Mouse (Mus musculus) embryonic facial prominence, embryonic 15.5 days (tissue): ENCODE measurements around the gene Abcd1. TPM values are rescaled to one million over a fixed set of nuclear protein-coding genes. Genes with fewer than 3 reads are reported as not detected.
A peak's percentile ranks its signal among the peaks of the same experiment; 100 is the strongest.

Source experiments
- ATAC-seq: fragments of 200-750 bp; cut with Nextera tagmentation; 2 replicates; pipeline ENCODE4 v1.8.0; 2017; ENCODE audit warnings: low read depth, moderate TSS enrichment; ENCODE audit not compliant: insufficient number of reproducible peaks, low FRiP score, low TSS enrichment
- H3K27ac ChIP-seq: fragments of 300-500 bp; sonication (generic); replicated peaks from 2 replicates; pipeline ENCODE4 v1.5.1; 2015; ENCODE audit warnings: mild to moderate bottlenecking, inconsistent platforms
- H3K27me3 ChIP-seq: fragments of 300-500 bp; sonication (generic); 2 replicates; pipeline ENCODE4 v1.6.1; 2015; ENCODE audit warnings: inconsistent platforms
- H3K36me3 ChIP-seq: fragments of 300-500 bp; sonication (generic); 2 replicates; pipeline ENCODE4 v1.6.1; 2015; ENCODE audit warnings: mild to moderate bottlenecking, inconsistent platforms
- H3K4me1 ChIP-seq: fragments of 300-500 bp; sonication (generic); 2 replicates; pipeline ENCODE4 v1.6.1; 2015; ENCODE audit warnings: inconsistent platforms
- H3K4me2 ChIP-seq: fragments of 300-500 bp; sonication (generic); replicated peaks from 2 replicates; pipeline ENCODE4 v1.6.1; 2015; ENCODE audit warnings: mild to moderate bottlenecking, inconsistent platforms
- H3K4me3 ChIP-seq: fragments of 300-500 bp; sonication (generic); replicated peaks from 2 replicates; pipeline ENCODE4 v1.5.1; 2015; ENCODE audit warnings: mild to moderate bottlenecking, inconsistent platforms
- H3K9ac ChIP-seq: fragments of 300-500 bp; sonication (generic); 2 replicates; pipeline ENCODE4 v1.6.1; 2015; ENCODE audit warnings: inconsistent platforms
- H3K9me3 ChIP-seq: fragments of 300-500 bp; sonication (generic); replicated peaks from 2 replicates; pipeline ENCODE4 v1.6.1; 2016; ENCODE audit warnings: inconsistent platforms
- WGBS: fragments of 180-500 bp; shearing (Covaris S2); methylation state at CpG from one replicate; pipeline ENCODE4 v1.1.7; 2015; 5-methylcytosine and 5-hydroxymethylcytosine counted together
- polyA plus RNA-seq: library from polyadenylated mRNA; unstranded; fragments of >200 nt; fragmentation: Nextera tagmentation; extraction: Ambion mirVana; gene quantifications from 2 replicates; pipeline ENCODE4 v1.2.1, GENCODE M21; 2015

The Abcd1 gene
- polyA plus RNA-seq, 1 experiment from 2014 or later = 20.2 TPM

DNA sequence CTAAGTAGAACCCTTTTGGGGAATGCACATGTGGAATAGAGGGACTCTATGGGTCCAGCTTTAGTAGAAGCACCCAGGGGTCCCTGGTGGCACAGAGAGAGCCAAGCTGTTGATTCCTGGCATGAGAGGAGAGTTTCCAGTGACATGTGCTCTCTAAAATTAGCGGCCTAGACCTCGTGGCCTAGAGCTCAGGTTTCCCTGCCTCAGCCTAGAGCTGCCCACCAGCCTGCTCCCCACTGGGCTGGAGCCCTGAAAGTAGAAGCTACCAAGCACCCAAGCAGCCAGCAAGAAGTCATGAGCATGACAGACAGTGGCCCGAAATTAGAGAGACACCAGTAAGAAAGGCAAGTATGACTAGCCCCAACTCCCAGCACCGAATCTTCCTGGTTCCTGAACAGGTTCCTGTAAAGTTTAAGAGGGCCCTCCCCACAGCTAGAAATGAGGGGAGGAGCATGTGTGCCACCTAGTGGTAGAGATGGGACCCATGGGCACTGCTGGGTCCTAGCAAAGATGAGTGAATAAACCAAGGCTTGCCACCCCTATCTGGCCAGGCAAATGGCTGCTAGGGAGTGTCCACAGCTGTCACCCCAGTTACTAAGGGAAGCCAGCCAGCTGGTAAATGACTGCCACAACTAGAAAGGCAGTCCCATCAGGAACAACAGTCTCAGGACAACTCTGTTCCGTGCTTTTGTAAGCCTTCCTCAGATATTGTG lies 25.3 kb upstream of the Abcd1 start:
- whole genome bisulfite sequencing = 64% methylated on average over 5 of the region's 5 CpGs
- ATAC-seq = 0 out of 2 replicates have a peak, but pooled peaks have one; percentile 47

GRCm38 (mm10) chrX:73700472-73700871 lies 15.9 kb upstream of the Abcd1 start:
- Histone ChIP-seq H3K9ac (no peak overlapping the region), H3K27me3 (no peaks in the 10 kb centered on the region), H3K4me3 (no peak overlapping the region), H3K27ac (no peak overlapping the region), H3K4me1 (no peaks in the 10 kb centered on the region), H3K4me2 (no peak overlapping the region), H3K9me3 (no peaks in the 10 kb centered on the region), H3K36me3 (0 out of 2 replicates have a peak, but pooled peaks cover 4% of the 10 kb centered on the region)
- WGBS = 85% methylated on average over 1 of the region's 1 CpGs
- no peak for ATAC-seq

More for the DNA sequence above, 25.3 kb upstream of the Abcd1 start:
- H3K4me1 ChIP-seq = no peaks in the 10 kb centered on the region
- H3K27me3 ChIP-seq = no peaks in the 10 kb centered on the region
- H3K9me3 ChIP-seq = no peaks in the 10 kb centered on the region
- H3K27ac ChIP-seq = no peak overlapping the region
- H3K36me3 ChIP-seq = peaks cover 19% of the 10 kb centered on the region
- no peak overlapping the region for H3K9ac ChIP-seq
- H3K4me3 ChIP-seq = no peak overlapping the region
- no peak overlapping the region for H3K4me2 ChIP-seq

DNA sequence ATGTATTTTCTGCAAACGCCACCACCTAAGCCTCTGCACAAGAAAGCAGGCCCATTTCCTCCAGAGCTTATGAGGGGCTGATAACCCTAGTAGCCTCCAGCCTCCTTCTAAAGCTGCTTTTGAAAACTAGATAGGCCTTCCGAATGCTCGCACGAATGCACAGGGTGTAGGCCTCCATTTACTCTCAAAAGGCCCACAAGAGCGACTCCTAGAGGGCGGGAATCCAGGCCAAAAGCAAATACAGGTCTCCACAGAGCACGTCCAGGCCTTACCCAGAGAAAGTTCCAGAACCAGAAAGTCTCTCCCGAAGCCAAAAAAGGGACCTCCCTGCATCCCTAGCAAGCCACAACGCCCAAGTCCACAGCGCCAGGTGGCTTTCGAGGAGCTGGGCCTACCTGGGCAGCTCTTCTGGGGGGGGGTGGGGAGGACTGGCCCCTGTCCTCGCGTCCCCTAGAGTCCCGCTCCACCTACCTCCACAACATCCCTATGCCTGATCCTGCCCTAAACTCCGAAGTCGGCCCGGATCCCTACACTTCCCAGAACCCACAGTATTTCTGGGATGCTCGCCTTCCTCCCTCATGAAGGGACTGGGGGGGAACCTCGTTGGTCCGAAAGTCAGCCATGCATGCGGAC lies 805 bp upstream of the Abcd1 start:
- 0 out of 2 replicates have a peak, but pooled peaks cover under 1% of the 10 kb centered on the region for H3K27me3 ChIP-seq
- H3K9ac ChIP-seq = peak overlapping the region; percentile 42
- H3K9me3 ChIP-seq = no peaks in the 10 kb centered on the region
- peak overlapping the region; percentile 58 for H3K4me2 ChIP-seq
- peaks cover 32% of the 10 kb centered on the region for H3K4me1 ChIP-seq
- H3K36me3 ChIP-seq = 0 out of 2 replicates have a peak, but pooled peaks cover 6% of the 10 kb centered on the region
- peak overlapping the region; percentile 56 for H3K4me3 ChIP-seq
- 21% methylated on average over 21 of the region's 21 CpGs for WGBS
- H3K27ac ChIP-seq = peak overlapping the region; percentile 89
- peak; percentile 41; the same call in 1 of the 2 replicates for ATAC-seq

GRCm38 (mm10) chrX:73716709-73717545 lies 530 bp downstream of the Abcd1 start:
- peak overlapping the region; percentile 56 for H3K4me3 ChIP-seq
- H3K4me2 ChIP-seq = peak overlapping the region; percentile 58
- peak; percentile 3; the same call in 1 of the 2 replicates for ATAC-seq
- H3K9ac ChIP-seq = no peak overlapping the region
- H3K27ac ChIP-seq = peak overlapping the region; percentile 89
- H3K36me3 ChIP-seq = 0 out of 2 replicates have a peak, but pooled peaks cover 10% of the 10 kb centered on the region
- no peaks in the 10 kb centered on the region for H3K9me3 ChIP-seq
- WGBS = 31% methylated on average over 30 of the region's 30 CpGs
- H3K4me1 ChIP-seq = peaks cover 32% of the 10 kb centered on the region
- H3K27me3 ChIP-seq = 0 out of 2 replicates have a peak, but pooled peaks cover 3% of the 10 kb centered on the region

GRCm38 (mm10) chrX:73717667-73718066 lies 1.3 kb downstream of the Abcd1 start:
- ATAC-seq = no peak
- WGBS = 70% methylated on average over 11 of the region's 11 CpGs
- Histone ChIP-seq H3K4me2 (peak overlapping the region; percentile 58), H3K4me3 (peak overlapping the region; percentile 56), H3K27me3 (0 out of 2 replicates have a peak, but pooled peaks cover 3% of the 10 kb centered on the region), H3K27ac (0 out of 2 replicates have a peak overlapping the region, but pooled peaks have one; percentile 89), H3K36me3 (0 out of 2 replicates have a peak, but pooled peaks cover 6% of the 10 kb centered on the region), H3K9ac (no peak overlapping the region), H3K4me1 (peaks cover 32% of the 10 kb centered on the region), H3K9me3 (no peaks in the 10 kb centered on the region)

- WGBS = 39% methylated on average over 3 of the region's 3 CpGs
- Histone ChIP-seq H3K4me3 (no peak overlapping the region), H3K27ac (peak overlapping the region; percentile 39), H3K4me2 (peak overlapping the region; percentile 58), H3K4me1 (peaks cover 32% of the 10 kb centered on the region), H3K9ac (no peak overlapping the region), H3K36me3 (0 out of 2 replicates have a peak, but pooled peaks cover 6% of the 10 kb centered on the region), H3K9me3 (no peaks in the 10 kb centered on the region), H3K27me3 (0 out of 2 replicates have a peak, but pooled peaks cover 3% of the 10 kb centered on the region)
- ATAC-seq = no peak
Observed at GRCm38 (mm10) chrX:73718271-73718670, 1.9 kb downstream of the Abcd1 start.

GRCm38 (mm10) chrX:73718686-73719362 lies 2.4 kb downstream of the Abcd1 start:
- H3K4me3 ChIP-seq = no peak overlapping the region
- ATAC-seq = no peak
- peak overlapping the region; percentile 39 for H3K27ac ChIP-seq
- 0 out of 2 replicates have a peak, but pooled peaks cover 3% of the 10 kb centered on the region for H3K27me3 ChIP-seq
- H3K4me1 ChIP-seq = peaks cover 32% of the 10 kb centered on the region
- 36% methylated on average over 5 of the region's 5 CpGs for WGBS
- peak overlapping the region; percentile 58 for H3K4me2 ChIP-seq
- 0 out of 2 replicates have a peak, but pooled peaks cover 6% of the 10 kb centered on the region for H3K36me3 ChIP-seq
- H3K9ac ChIP-seq = no peak overlapping the region
- H3K9me3 ChIP-seq = no peaks in the 10 kb centered on the region

DNA sequence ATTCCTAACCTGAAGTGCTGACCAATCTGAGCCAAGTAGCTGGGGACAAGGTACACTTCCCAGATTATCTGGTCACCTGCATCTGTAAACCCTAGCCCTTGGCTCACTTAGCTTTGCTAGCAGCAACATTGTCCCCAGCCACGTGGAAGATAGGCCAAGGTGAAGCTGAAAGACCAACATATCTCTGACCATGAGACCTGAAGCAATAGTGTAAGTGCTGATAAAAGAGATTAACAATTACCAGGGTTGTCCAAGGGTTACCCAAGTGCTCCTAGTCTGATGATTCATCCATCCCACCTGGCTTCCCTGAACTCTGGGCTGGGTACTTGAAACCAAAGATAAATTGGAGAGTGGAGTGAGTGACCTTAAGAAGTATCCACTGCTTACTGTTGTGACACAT lies 14.5 kb downstream of the Abcd1 start:
- Histone ChIP-seq H3K4me3 (no peak overlapping the region), H3K4me2 (no peak overlapping the region), H3K9ac (no peak overlapping the region), H3K27me3 (no peaks in the 10 kb centered on the region), H3K36me3 (no peaks in the 10 kb centered on the region), H3K4me1 (no peaks in the 10 kb centered on the region), H3K9me3 (no peaks in the 10 kb centered on the region), H3K27ac (no peak overlapping the region)
- WGBS = 38% methylated on average over 1 of the region's 1 CpGs
- ATAC-seq = no peak

- H3K4me3 ChIP-seq = no peak overlapping the region
- H3K9ac ChIP-seq = no peak overlapping the region
- ATAC-seq = no peak
- H3K27ac ChIP-seq = no peak overlapping the region
- no peaks in the 10 kb centered on the region for H3K27me3 ChIP-seq
- H3K9me3 ChIP-seq = no peaks in the 10 kb centered on the region
- H3K36me3 ChIP-seq = no peaks in the 10 kb centered on the region
- no peaks in the 10 kb centered on the region for H3K4me1 ChIP-seq
- no peak overlapping the region for H3K4me2 ChIP-seq
- 64% methylated on average over 1 of the region's 1 CpGs for WGBS
Observed at GRCm38 (mm10) chrX:73738155-73738554, 21.8 kb downstream of the Abcd1 start.

DNA sequence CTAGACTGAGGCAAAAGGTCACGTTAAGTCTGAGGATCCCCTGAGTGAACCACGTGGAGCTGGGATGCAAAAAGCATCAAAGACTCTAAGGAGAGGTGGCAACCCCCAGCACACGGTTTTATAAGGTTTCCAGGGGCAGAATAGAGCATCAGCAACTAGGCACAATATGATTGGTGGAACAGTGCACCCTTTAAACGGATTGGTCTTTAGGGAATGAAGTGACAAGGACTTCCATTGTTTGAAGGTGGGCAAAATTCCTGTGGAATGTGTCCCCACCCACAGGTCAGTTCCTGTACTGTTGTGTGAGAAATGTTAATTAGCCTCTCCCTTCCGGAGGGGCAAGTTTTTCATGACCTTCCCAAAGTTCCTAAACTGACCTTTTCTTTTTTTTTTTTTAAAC lies 22.8 kb downstream of the Abcd1 start:
- Histone ChIP-seq H3K27ac (no peak overlapping the region), H3K27me3 (no peaks in the 10 kb centered on the region), H3K4me2 (no peak overlapping the region), H3K36me3 (no peaks in the 10 kb centered on the region), H3K4me3 (no peak overlapping the region), H3K9me3 (no peaks in the 10 kb centered on the region), H3K9ac (no peak overlapping the region), H3K4me1 (no peaks in the 10 kb centered on the region)
- no peak for ATAC-seq
- WGBS = 51% methylated on average over 5 of the region's 5 CpGs
